Mouse (Mus musculus): ENCODE measurements around the gene Wipf2. TPM values are rescaled to one million over a fixed set of nuclear protein-coding genes. Genes with fewer than 3 reads are reported as not detected.

Gene Wipf2
- polyA plus RNA-seq, 1 experiment from 2014 or later, result 6.3 TPM

DNA sequence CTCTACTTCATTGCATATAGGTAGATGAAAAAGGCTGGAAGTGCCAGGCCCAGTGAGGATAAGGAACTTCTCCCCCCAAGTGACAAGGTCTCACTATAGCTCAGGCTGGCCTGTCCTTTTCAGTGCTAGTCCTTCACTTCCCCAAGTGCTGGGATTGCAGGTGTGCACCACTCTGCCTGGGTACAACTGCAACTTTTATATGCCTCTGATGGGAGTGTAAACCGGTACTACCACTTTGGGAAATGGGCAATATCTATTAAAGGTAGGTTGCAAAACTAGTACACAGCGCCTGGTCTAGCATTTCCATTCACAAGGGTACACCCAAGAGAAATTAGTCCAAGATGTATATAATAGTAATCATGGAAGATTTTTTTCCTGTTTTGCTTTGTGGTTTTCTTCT is 8.8 kb upstream of the Wipf2 start:
- H3K36me3 ChIP-seq, result peaks cover 7% of the 10 kb centered on the region; the same call in 1 of the 2 replicates
- WGBS, result 85% methylated on average over 2 of the region's 2 CpGs
- H3K4me1 ChIP-seq, result peaks cover 31% of the 10 kb centered on the region
- ATAC-seq (ENCODE audit: insufficient number of reproducible peaks, insufficient read depth, low FRiP score, low TSS enrichment, low read depth), result no peak
- no peak overlapping the region for H3K4me3 ChIP-seq
- H3K9ac ChIP-seq, result no peak overlapping the region
- H3K9me3 ChIP-seq, result no peaks in the 10 kb centered on the region
- H3K27ac ChIP-seq, result no peak overlapping the region
- no peaks in the 10 kb centered on the region for H3K27me3 ChIP-seq
- H3K4me2 ChIP-seq, result no peak overlapping the region

DNA sequence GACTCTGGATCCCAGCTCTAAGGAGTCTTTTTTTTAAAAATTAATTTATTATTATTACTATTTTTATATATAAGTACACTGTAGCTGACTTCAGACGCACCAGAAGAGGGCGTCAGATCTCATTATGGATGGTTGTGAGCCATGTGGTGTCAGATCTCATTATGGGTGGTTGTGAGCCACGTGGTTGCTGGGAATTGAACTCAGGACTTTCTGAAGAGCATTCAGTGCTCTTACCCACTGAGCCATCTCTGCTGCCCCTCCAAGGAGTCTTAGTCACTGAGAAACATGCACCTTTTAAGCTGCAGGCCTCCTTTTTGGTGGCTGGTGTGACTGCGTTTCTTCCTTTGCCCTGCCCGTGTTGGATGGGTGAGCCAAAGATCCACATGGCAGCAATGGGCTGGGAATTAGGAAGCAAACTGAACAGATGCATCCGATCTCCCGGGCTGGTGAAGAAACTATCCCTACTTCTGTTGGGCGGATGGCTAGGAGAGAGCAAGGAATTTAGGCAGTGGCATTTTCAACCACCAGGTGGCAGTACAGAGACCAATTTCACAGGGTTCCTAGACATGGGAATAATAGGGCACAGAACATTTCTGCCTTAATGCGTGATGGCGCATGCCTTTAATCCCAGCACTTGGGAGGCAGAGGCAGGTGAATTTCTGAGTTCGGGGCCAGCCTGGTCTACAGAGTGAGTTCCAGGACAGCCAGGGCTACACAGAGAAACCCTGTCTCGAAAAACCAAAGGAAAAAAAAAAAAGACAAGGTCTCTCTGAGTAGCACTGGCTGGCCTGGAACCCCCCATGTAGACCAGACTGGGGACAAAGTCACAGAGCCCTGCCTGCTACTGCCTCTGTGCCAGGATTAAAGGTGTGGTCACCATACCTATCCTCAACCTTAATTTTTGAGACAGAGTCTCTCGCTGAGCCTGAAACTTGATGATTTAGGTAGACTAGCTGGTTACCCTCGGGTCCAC is 4.4 kb upstream of the Wipf2 start:
- Histone ChIP-seq H3K36me3 (no peaks in the 10 kb centered on the region), H3K27me3 (no peaks in the 10 kb centered on the region), H3K4me1 (peaks cover 8% of the 10 kb centered on the region), H3K27ac (no peak overlapping the region), H3K9ac (no peak overlapping the region), H3K4me2 (no peak overlapping the region), H3K9me3 (no peaks in the 10 kb centered on the region), H3K4me3 (no peak overlapping the region)
- 40% methylated on average over 14 of the region's 14 CpGs for WGBS
- ATAC-seq (ENCODE audit: insufficient number of reproducible peaks, insufficient read depth, low FRiP score, low TSS enrichment, low read depth), result no peak

DNA sequence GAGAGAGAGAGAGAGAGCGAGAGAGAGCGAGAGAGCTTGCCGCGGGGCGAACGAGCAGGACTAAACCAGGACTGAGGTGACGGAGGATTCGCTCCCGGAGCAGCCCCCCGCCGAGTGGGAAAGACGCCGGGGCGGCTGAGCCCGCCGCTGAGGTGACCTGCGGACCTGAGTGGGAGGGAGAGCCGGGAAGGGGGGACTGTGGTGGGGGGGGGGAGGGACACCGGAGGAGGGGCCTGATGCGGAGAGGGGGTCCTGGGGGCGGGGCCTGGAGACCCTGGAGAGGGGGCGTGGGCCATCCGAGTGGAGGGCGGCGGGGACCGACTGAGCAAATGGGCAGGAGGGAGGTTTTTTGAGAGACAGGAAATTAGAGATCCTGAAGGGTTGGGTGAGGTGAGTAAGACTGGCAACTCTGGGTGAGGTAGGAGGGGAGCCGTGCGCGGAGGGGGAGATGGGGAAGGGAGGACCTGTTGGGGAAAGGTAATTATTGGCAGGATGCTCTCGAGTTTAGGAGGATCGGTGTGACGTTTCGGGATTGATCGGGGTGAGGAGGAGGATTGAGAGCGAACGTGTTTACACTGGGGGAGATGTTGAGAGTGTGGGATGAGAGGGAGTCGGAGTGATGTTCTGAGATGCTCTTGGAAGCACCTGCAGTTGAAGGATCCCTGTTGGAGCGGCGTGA is 452 bp downstream of the Wipf2 start:
- Histone ChIP-seq H3K4me3 (peak overlapping the region; percentile 62), H3K36me3 (peaks cover 22% of the 10 kb centered on the region), H3K9me3 (no peaks in the 10 kb centered on the region), H3K27me3 (no peaks in the 10 kb centered on the region), H3K4me1 (peaks cover 13% of the 10 kb centered on the region), H3K4me2 (peak overlapping the region; percentile 70), H3K27ac (peak overlapping the region; percentile 94), H3K9ac (peak overlapping the region; percentile 84)
- under 1% methylated on average over 38 of the region's 39 CpGs for WGBS
- ATAC-seq (ENCODE audit: insufficient number of reproducible peaks, insufficient read depth, low FRiP score, low TSS enrichment, low read depth), result peak; percentile 75

DNA sequence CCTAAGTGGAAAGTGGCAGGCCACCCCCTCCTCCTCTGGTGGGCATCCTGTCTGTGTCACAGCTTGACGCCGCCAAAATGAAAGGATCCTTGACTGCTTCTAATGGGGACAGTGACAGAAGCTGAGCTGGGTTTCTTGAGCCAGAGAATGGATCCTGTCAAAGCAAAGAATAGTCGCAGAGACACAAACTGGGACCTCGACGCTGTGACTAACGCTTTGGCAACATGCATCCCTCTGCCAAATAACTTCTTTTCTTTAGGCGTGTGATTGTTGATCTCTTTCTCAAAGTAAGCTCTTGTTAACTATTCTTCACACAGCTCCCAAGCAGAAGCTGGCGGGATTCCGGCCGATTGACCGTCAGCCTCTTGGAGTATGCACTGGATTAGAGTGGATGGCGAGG is 3.9 kb downstream of the Wipf2 start:
- H3K4me3 ChIP-seq, result no peak overlapping the region
- WGBS, result 83% methylated on average over 12 of the region's 12 CpGs
- no peak overlapping the region for H3K4me2 ChIP-seq
- ATAC-seq (ENCODE audit: insufficient number of reproducible peaks, insufficient read depth, low FRiP score, low TSS enrichment, low read depth), result no peak
- H3K36me3 ChIP-seq, result peaks cover 34% of the 10 kb centered on the region
- no peak overlapping the region for H3K9ac ChIP-seq
- no peaks in the 10 kb centered on the region for H3K9me3 ChIP-seq
- no peak overlapping the region for H3K27ac ChIP-seq
- H3K4me1 ChIP-seq, result peaks cover 32% of the 10 kb centered on the region
- no peaks in the 10 kb centered on the region for H3K27me3 ChIP-seq

DNA sequence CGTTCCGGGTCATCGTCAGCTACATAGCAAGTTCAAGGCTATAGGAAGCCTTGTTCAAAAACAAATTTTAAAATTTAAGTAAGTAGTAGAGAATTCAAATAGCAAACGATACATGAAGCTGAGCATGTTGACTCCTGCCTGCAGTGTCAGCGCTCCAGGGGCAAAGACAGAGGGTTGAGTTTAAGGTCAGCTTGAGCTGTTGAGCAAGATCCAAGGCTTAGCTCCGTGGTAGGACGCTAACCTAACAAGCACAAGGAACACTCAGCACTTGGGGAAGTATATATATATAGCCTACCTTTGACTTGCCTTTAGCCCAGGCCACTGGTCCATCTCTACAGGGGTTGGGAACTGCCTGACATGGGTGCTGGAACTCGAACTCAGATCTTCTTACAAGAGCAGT is 6.5 kb downstream of the Wipf2 start:
- Histone ChIP-seq H3K9me3 (no peaks in the 10 kb centered on the region), H3K27me3 (no peaks in the 10 kb centered on the region), H3K4me1 (peaks cover 25% of the 10 kb centered on the region), H3K4me3 (no peak overlapping the region), H3K36me3 (peaks cover 50% of the 10 kb centered on the region), H3K9ac (no peak overlapping the region), H3K27ac (no peak overlapping the region), H3K4me2 (no peak overlapping the region)
- 87% methylated on average over 8 of the region's 8 CpGs for WGBS
- ATAC-seq (ENCODE audit: insufficient number of reproducible peaks, insufficient read depth, low FRiP score, low TSS enrichment, low read depth), result no peak

DNA sequence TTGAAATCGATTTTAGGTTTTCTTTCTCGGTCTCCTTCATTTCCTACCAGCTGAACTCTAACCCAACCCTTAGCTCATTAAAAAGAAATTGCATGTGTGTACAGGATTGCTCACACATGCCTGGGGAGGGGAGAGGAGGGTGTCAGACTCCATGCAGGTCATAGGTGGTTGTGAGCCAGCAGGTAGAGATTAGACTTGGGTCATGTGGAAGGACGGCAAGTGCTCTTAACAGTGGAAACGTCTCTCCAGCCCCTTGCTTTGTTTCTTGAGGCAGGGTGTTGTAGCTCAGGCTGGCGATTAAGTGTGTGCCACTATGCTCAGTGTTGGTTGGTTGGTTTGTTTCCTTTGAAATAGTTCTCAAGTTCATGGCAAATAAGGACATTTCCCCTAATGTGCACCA is 7.4 kb downstream of the Wipf2 start:
- H3K9ac ChIP-seq, result no peak overlapping the region
- H3K4me2 ChIP-seq, result no peak overlapping the region
- ATAC-seq (ENCODE audit: insufficient number of reproducible peaks, insufficient read depth, low FRiP score, low TSS enrichment, low read depth), result no peak
- peaks cover 57% of the 10 kb centered on the region for H3K36me3 ChIP-seq
- peak overlapping the region; percentile 82 for H3K27ac ChIP-seq
- no peak overlapping the region for H3K4me3 ChIP-seq
- H3K9me3 ChIP-seq, result no peaks in the 10 kb centered on the region
- no peaks in the 10 kb centered on the region for H3K27me3 ChIP-seq
- peaks cover 25% of the 10 kb centered on the region for H3K4me1 ChIP-seq
- WGBS, result 78% methylated on average over 5 of the region's 5 CpGs

DNA sequence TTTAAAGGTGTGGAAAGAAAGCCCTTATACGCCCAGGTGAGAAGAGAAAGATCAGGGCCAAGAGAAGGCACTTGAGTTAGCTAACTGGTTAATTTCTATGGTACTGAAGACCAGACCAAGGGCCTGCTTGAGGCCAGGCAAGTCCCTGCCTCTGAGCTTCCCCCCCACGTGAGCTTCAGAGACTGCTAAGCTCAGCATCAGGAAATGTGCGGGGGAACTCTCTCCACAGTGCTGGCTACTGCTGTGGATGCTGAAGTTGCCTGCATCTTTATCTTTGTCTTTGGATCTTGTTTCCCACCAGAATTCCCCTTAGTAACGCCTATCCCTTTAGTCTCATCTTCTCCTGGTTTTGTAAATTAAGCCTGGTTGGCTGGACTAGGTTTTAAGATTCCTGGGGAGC is 8.0 kb downstream of the Wipf2 start:
- 44% methylated on average over 4 of the region's 4 CpGs for WGBS
- peaks cover 59% of the 10 kb centered on the region for H3K36me3 ChIP-seq
- H3K9me3 ChIP-seq, result no peaks in the 10 kb centered on the region
- no peak for ATAC-seq (ENCODE audit: insufficient number of reproducible peaks, insufficient read depth, low FRiP score, low TSS enrichment, low read depth)
- H3K4me2 ChIP-seq, result peak overlapping the region; percentile 27; the same call in 1 of the 2 replicates
- H3K4me1 ChIP-seq, result peaks cover 25% of the 10 kb centered on the region
- peak overlapping the region; percentile 82 for H3K27ac ChIP-seq
- peak overlapping the region; percentile 17 for H3K9ac ChIP-seq
- no peaks in the 10 kb centered on the region for H3K27me3 ChIP-seq
- H3K4me3 ChIP-seq, result no peak overlapping the region

DNA sequence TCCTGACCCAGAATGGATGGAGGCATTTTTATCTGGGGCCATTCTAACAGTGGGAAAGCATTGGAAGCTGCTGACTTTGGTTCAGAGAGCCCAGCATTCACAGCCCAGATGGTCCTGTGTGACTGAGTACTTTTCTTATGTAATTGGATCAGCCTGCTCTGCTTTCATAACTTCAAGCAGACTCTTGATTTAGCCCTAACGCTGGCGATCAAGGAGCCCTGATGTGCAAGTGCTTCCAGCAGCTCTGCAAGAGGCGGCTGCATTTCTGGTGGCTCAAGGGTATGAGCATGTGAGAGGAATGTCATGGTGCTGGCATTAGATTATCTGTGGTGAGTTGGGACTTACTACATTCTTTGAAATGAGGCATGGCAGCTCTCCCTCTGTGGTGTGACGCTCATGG is 8.6 kb downstream of the Wipf2 start:
- H3K27me3 ChIP-seq, result no peaks in the 10 kb centered on the region
- 0 out of 2 replicates have a peak overlapping the region, but pooled peaks have one; percentile 3 for H3K9ac ChIP-seq
- H3K27ac ChIP-seq, result peak overlapping the region; percentile 82
- H3K36me3 ChIP-seq, result peaks cover 53% of the 10 kb centered on the region
- peak overlapping the region; percentile 27 for H3K4me2 ChIP-seq
- 28% methylated on average over 4 of the region's 4 CpGs for WGBS
- H3K4me1 ChIP-seq, result peaks cover 25% of the 10 kb centered on the region
- no peak overlapping the region for H3K4me3 ChIP-seq
- no peaks in the 10 kb centered on the region for H3K9me3 ChIP-seq
- peak; percentile 40; the same call in 1 of the 2 replicates for ATAC-seq (ENCODE audit: insufficient number of reproducible peaks, insufficient read depth, low FRiP score, low TSS enrichment, low read depth)

DNA sequence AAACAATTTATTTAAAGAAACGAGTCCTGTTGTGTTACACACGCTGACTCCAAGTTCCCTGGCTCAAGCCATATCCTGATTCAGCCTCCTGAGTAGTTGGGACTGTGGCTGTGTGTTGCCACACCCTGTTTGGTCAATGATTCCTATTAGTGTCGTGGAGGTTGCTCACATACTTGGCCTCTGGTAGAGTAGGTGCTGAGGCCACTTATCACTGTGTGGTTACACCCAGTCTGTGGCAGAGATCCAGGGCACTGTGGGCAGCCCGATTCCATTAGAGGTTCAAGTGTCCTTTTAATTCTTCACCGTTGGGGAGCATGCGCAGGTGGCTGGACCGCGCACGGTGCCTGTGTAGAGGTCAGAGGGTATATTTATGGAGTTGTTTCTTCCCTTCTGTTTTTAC is 10.5 kb downstream of the Wipf2 start:
- no peak overlapping the region for H3K4me2 ChIP-seq
- no peaks in the 10 kb centered on the region for H3K9me3 ChIP-seq
- 97% methylated on average over 9 of the region's 9 CpGs for WGBS
- no peak overlapping the region for H3K9ac ChIP-seq
- H3K4me1 ChIP-seq, result peaks cover 35% of the 10 kb centered on the region
- no peak overlapping the region for H3K4me3 ChIP-seq
- H3K36me3 ChIP-seq, result peaks cover 37% of the 10 kb centered on the region
- no peak overlapping the region for H3K27ac ChIP-seq
- H3K27me3 ChIP-seq, result no peaks in the 10 kb centered on the region
- no peak for ATAC-seq (ENCODE audit: insufficient number of reproducible peaks, insufficient read depth, low FRiP score, low TSS enrichment, low read depth)

DNA sequence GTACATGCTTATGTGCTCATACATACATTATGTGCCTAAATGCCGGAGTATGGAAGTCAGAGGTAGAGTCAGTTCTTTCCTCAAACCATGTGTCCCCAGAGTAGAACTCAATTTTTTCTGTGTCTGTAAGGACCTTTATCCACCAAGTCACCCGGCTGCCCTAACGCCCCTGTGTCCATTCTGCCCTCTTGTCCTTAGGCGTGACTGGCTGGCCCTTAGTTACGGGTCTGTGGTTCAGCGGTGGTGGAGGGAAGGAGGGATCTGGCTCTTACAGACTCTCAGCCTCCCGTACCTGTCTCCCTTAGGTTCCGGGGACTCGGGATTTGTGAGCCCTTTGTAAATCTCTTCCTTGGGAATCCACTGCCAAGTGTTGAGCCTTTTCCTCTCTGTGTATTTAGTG is 13.6 kb downstream of the Wipf2 start:
- H3K27me3 ChIP-seq, result no peaks in the 10 kb centered on the region
- H3K4me3 ChIP-seq, result no peak overlapping the region
- H3K4me2 ChIP-seq, result no peak overlapping the region
- H3K9ac ChIP-seq, result no peak overlapping the region
- WGBS, result 82% methylated on average over 9 of the region's 9 CpGs
- peaks cover 35% of the 10 kb centered on the region for H3K36me3 ChIP-seq
- no peaks in the 10 kb centered on the region for H3K9me3 ChIP-seq
- H3K27ac ChIP-seq, result no peak overlapping the region
- peaks cover 23% of the 10 kb centered on the region for H3K4me1 ChIP-seq
- no peak for ATAC-seq (ENCODE audit: insufficient number of reproducible peaks, insufficient read depth, low FRiP score, low TSS enrichment, low read depth)

DNA sequence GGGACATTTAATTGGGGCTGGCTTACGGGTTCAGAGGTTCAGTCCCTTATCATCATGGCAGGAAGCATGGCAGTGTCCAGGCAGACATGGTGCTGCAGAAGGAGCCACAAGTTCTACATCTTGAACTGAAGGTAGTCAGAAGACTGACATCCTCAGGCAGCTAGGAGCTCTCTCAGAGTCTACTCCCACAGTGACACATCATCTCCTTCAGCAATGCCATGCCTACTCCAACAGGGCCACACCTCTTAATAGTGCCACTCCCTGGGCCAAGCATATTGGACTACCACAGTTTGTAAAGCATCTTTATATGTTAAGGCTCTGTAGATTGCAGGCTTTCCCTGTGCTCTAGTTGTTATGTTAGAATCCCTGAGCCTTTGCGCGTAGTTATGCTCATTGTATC is 24.3 kb downstream of the Wipf2 start:
- Histone ChIP-seq H3K9me3 (no peaks in the 10 kb centered on the region), H3K4me2 (no peak overlapping the region), H3K4me3 (no peak overlapping the region), H3K27ac (no peak overlapping the region), H3K27me3 (no peaks in the 10 kb centered on the region), H3K4me1 (peaks cover 10% of the 10 kb centered on the region), H3K36me3 (peaks cover 85% of the 10 kb centered on the region), H3K9ac (no peak overlapping the region)
- no peak for ATAC-seq (ENCODE audit: insufficient number of reproducible peaks, insufficient read depth, low FRiP score, low TSS enrichment, low read depth)
- WGBS, result 95% methylated on average over 3 of the region's 3 CpGs

DNA sequence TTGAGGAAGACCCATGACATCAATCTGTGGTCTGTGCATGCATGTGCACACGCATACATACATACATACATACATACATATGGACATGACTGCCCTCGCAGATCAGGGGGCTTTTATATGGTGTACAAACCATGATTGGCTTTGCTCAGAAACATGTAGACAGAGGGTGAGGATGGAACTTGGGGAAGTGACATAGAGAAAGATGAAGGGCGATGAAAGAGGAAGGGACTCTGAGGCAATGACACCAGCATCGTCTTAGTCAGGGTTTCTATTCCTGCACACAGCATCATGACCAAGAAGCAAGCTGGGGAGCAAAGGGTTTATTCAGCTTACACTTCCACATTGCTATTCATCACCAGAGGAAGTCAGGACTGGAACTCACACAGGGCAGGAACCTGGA is 25.6 kb downstream of the Wipf2 start:
- ATAC-seq (ENCODE audit: insufficient number of reproducible peaks, insufficient read depth, low FRiP score, low TSS enrichment, low read depth), result no peak
- Histone ChIP-seq H3K36me3 (peaks cover 98% of the 10 kb centered on the region), H3K9me3 (no peaks in the 10 kb centered on the region), H3K4me1 (peaks cover 10% of the 10 kb centered on the region), H3K27ac (no peak overlapping the region), H3K4me3 (no peak overlapping the region), H3K4me2 (no peak overlapping the region), H3K9ac (no peak overlapping the region), H3K27me3 (no peaks in the 10 kb centered on the region)
- WGBS, result 97% methylated on average over 4 of the region's 4 CpGs
